Mouse (Mus musculus) olfactory bulb, adult 2 months (tissue): ENCODE results near the gene Wipf1. TPM values are rescaled to one million over a fixed set of nuclear protein-coding genes. Genes with fewer than 3 reads are reported as not detected.

Experiments used
- H3K27ac ChIP-seq: fragments of 200-500 bp; 2 replicates; pipeline ENCODE4 v1.5.1; 2012; ENCODE audit warnings: low read depth, low read length; ENCODE audit not compliant: insufficient read depth
- H3K4me1 ChIP-seq: fragments of 200-500 bp; 2 replicates; pipeline ENCODE4 v1.6.1; 2012; ENCODE audit warnings: low read length; ENCODE audit not compliant: control insufficient read depth, insufficient read depth
- H3K4me3 ChIP-seq: fragments of 200-500 bp; 2 replicates; pipeline ENCODE4 v1.5.1; 2012; ENCODE audit warnings: mild to moderate bottlenecking, low read depth, low read length, moderate library complexity; ENCODE audit not compliant: insufficient read depth
- CTCF ChIP-seq: fragments of 200-500 bp; IDR thresholded peaks from 2 replicates; pipeline ENCODE4 v1.5.1; 2012; ENCODE audit warnings: low read depth, mild to moderate bottlenecking, low read length, moderate library complexity; ENCODE audit not compliant: insufficient read depth
- POLR2A ChIP-seq: fragments of 200-500 bp; IDR thresholded peaks from 2 replicates; pipeline ENCODE4 v1.6.1; 2012; ENCODE audit warnings: mild to moderate bottlenecking, low read depth, low read length, moderate library complexity; ENCODE audit not compliant: insufficient read depth
- WGBS: fragments of 180-500 bp; shearing (Covaris S2); methylation state at CpG from one replicate; pipeline ENCODE4 v1.1.7; 2018; 5-methylcytosine and 5-hydroxymethylcytosine counted together
- polyA plus RNA-seq: library from polyadenylated mRNA; stranded (reverse); fragments of >200 nt; gene quantifications from 2 replicates; pipeline ENCODE4 v1.2.4, GENCODE M21; 2012; ENCODE audit warnings: low replicate concordance; ENCODE audit not compliant: missing spikeins, insufficient read depth, insufficient read length

Wipf1 gene
- polyA plus RNA-seq, 1 experiment, result not detected

DNA sequence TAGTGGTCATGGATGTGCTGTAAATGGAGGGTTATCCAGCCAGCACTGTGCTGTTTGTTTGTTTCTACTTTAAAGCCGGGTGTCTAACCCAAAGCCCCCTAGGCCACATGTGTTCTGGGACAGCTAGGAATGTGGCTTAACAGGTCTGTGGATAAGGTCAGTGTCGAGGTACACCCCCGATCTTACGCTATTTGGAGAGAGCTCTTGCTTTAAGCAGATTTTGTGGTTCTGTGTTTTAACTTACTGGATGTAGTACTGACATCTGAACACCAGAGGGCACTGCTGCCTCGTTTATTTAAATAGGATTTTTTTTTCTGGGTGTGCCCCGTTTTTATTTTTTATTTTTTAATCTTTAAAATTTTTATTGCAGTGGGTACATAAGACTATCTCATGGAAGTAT lies 21.2 kb upstream of the Wipf1 start:
- TF ChIP-seq CTCF (no peak), POLR2A (no peak)
- no peaks in the 10 kb centered on the region for H3K4me1 ChIP-seq
- 15% methylated on average over 6 of the region's 6 CpGs for WGBS
- H3K27ac ChIP-seq, result no peak overlapping the region
- H3K4me3 ChIP-seq, result no peak overlapping the region

GRCm38 (mm10) chr2:73548542-73548941 lies 19.0 kb upstream of the Wipf1 start:
- H3K4me3 ChIP-seq, result no peak overlapping the region
- no peak overlapping the region for H3K27ac ChIP-seq
- no peaks in the 10 kb centered on the region for H3K4me1 ChIP-seq
- TF ChIP-seq CTCF (no peak), POLR2A (no peak)
- WGBS, result 86% methylated on average over 2 of the region's 2 CpGs

GRCm38 (mm10) chr2:73547256-73547655 lies 17.7 kb upstream of the Wipf1 start:
- WGBS, result 93% methylated on average over 4 of the region's 4 CpGs
- Histone ChIP-seq H3K27ac (no peak overlapping the region), H3K4me1 (no peaks in the 10 kb centered on the region), H3K4me3 (no peak overlapping the region)
- TF ChIP-seq POLR2A, result no peak
- no peak for TF ChIP-seq CTCF

DNA sequence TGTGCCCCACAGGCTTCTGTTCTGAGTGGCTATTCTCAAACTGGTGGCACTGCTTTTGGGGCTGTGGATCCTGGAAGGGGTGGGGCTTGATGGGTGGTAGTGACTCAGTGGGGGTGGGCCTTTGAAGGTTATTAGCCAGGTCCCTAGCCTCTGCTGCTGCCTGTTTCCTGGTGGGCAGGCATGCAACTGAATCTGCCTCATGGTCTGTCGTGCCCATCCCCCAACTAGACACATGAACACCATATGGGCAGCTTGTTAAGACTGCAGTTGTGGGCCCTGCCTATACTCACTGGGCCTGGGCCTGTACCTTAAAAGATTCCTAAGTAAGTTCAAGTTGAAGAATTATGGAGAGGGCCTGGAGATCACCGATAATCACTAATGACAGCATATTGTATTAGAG lies 16.0 kb upstream of the Wipf1 start:
- Histone ChIP-seq H3K27ac (no peak overlapping the region), H3K4me1 (no peaks in the 10 kb centered on the region; the same call in 1 of the 2 replicates), H3K4me3 (no peak overlapping the region)
- WGBS, result 92% methylated on average over 2 of the region's 2 CpGs
- no peak for TF ChIP-seq POLR2A
- TF ChIP-seq CTCF, result no peak

DNA sequence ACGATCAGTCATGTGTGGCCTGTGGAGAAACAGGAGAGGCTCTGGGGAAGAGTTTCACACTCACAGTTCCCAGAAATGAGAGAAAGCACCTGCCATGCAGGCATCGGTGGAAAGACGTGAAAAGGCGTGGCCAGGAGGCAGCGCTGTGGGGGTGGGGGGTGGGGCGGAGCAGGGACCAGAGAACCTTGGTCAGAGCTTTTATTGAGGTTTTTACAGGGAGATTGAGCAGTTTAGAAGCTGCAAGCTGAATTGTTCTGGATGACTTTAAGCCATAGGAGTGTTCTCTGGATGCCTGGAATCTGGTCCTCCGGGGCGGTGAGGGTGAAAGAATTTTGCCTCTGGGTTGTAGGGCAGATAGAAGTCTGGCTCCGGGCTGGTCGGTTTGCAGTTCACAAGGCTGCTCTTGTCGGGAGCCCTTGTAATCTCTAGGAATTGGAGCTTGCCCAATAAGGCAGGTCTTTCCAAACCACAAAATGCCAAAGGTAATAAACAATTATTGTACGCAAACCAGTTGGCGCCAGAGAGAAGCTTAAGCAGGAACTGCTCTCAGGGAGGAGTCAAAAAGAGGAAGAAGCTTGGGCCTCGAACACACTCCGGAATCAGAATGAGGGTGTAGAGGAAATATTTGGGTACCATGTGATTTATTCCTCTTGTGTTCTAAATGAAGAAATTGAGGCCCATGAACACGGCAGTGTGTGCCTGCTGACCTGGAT lies 11.1 kb upstream of the Wipf1 start:
- no peak for TF ChIP-seq CTCF
- TF ChIP-seq POLR2A, result no peak
- Histone ChIP-seq H3K4me1 (no peaks in the 10 kb centered on the region; the same call in 1 of the 2 replicates), H3K27ac (no peak overlapping the region), H3K4me3 (no peak overlapping the region)
- 52% methylated on average over 16 of the region's 16 CpGs for WGBS

- H3K4me3 ChIP-seq, result no peak overlapping the region
- WGBS, result 33% methylated on average over 1 of the region's 1 CpGs
- H3K4me1 ChIP-seq, result no peaks in the 10 kb centered on the region; the same call in 1 of the 2 replicates
- H3K27ac ChIP-seq, result no peak overlapping the region
- TF ChIP-seq POLR2A (no peak), CTCF (no peak)
Observed at GRCm38 (mm10) chr2:73539697-73540096, 10.2 kb upstream of the Wipf1 start.

DNA sequence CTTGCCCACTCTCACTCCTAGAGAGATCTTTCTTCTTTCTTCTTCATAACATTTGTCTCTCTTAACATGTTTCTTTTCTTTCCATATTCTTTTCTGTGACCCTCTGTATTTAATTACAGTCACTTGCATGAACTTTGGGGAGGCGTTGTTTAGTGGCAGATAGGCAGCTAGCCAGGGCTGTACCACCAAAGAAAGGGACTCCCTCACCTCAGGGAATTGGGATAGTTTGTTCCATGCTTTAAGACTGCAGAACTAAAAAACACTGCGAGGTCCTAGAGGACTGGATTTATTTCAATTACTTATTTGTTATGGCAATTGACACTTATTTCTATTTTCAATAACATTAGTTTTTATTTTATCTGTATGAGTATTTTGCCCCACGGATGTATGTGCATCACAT lies 9.6 kb upstream of the Wipf1 start:
- no peaks in the 10 kb centered on the region; the same call in 1 of the 2 replicates for H3K4me1 ChIP-seq
- H3K4me3 ChIP-seq, result no peak overlapping the region
- 88% methylated on average over 3 of the region's 3 CpGs for WGBS
- H3K27ac ChIP-seq, result no peak overlapping the region
- TF ChIP-seq CTCF (no peak), POLR2A (no peak)

GRCm38 (mm10) chr2:73538590-73538989 lies 9.1 kb upstream of the Wipf1 start:
- WGBS, result 76% methylated on average over 13 of the region's 13 CpGs
- no peak for TF ChIP-seq CTCF

GRCm38 (mm10) chr2:73536091-73536783 lies 6.7 kb upstream of the Wipf1 start:
- Histone ChIP-seq H3K4me3 (no peak overlapping the region), H3K27ac (no peak overlapping the region), H3K4me1 (no peaks in the 10 kb centered on the region; the same call in 1 of the 2 replicates)
- TF ChIP-seq CTCF (no peak), POLR2A (no peak)
- WGBS, result 81% methylated on average over 15 of the region's 15 CpGs

More at GRCm38 (mm10) chr2:73538590-73538989, 9.1 kb upstream of the Wipf1 start:
- H3K4me3 ChIP-seq, result no peak overlapping the region
- no peak overlapping the region for H3K27ac ChIP-seq
- no peaks in the 10 kb centered on the region; the same call in 1 of the 2 replicates for H3K4me1 ChIP-seq
